Mouse (Mus musculus) kidney, adult 11 months (tissue): Measurements from ENCODE around the gene Gm10961.

Source experiments
- DNase-seq: peaks from one replicate; pipeline ENCODE4 v3.0.0; 2022

The Gm10961 gene

DNA sequence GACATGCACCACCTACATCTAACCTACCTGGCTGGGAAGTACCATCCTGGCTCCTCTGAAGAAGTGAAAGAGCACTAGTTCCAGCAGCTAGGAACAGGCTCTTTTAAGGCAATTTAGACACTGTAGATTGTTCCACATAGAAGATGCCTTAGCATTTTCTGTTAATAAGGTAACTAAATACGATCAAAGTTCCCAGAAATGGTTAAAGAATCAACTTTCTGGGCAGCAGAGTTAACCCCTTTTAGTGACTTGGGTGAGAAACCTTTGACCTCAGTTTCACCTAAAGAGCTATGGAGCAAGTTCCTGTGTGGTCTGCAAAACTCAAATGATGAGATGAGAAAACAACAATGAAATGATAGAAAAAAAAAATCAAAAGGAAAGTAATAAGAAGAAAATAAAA lies 33.5 kb downstream of the Gm10961 start:
- DNase-seq, result peak; percentile 31

DNA sequence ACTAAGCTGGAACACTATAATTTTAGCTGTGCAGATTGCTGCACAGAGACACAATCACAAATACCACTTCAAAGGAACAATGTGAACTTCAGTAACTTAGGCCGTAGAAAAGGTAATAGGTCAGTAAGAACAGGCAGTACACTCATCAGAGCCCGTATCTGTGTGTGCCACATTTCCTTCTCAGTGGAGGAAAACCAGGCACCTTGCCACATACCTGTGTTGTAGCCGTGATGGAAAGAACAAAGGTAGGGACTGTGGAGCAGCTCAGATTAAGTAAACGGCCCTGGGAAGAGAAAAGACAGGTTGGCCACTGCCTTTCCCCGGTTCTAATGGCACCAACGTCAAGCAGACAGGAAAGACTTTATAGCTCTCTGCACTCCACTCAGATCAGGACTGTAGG lies 36.3 kb downstream of the Gm10961 start:
- peak; percentile 52 for DNase-seq

DNA sequence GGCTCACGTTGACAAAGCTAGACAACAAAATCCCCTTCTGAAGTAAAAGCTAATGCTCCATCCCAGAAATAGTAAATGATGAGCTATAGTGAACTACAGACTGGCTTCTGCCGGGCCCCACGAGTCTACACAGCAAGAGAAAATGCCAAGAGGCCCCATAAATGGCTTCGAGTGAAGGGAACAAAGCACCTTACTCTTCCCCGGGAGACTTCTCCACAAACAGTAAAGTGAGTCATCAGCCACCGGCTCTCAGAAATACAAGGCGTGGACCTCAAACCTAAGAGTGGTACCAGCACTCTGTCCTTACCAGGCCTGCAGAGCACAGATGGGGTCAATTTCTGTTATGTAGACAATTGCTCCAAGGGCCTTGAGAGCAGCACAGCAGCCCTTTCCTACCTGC lies 37.7 kb downstream of the Gm10961 start:
- no peak for DNase-seq

GRCm38 (mm10) chr3:107670500-107670899 lies 39.4 kb downstream of the Gm10961 start:
- no peak for DNase-seq

DNA sequence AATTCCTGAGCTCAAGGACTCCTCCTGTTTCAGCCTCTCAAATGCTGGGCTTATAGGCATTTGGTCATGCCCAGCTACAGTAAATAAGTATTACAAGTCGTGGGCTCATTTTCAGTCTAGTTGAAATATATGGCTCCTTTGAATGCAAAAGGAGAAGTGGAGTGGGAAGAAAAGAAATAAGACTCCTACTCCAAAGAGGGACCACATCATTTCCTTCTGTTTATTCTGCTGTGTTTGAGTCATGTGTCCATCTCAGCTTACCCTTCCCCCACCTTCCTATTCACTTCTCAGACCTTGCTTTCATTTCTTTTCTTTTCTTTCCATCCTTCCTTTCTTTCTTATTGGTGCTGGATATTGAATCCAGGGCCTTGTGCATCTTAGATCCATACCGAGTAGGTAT lies 40.4 kb downstream of the Gm10961 start:
- DNase-seq, result no peak

DNA sequence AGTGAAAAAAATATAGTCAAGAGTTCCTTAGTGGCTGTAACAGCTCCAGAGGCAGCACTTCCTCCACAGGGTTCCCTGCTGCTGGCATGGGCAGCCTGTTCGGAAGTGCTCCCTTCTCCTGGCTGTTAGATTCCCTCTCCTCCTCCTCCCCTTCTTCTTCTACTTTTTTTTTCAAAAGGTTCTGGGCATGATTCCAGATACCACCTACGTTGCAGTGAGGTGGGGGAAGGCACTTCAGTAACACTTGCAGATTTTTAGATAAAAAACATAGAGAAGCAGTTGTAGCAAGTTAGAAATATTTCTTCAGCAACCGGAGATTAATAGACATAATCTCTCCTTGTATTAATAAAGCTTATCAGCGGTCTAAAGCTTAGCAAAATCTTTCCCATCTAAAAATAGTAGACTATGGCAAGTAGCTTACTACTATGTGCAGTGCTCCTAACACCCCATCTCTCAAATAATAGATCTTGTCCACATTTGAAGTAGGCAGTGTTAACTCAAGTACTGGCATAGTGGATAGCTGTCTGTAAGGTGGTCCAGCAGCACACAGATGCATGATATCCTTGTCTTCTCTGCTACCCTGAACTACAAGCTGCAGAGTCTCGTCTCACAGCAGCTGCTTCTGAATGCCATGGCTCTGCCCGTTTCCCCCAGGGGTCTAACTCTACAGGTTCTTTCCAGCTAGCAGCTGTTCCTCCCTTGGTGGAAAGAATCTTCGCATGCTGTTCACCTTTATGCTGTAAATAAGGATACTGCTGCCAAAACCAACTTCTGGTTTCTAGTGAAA lies 49.9 kb downstream of the Gm10961 start:
- DNase-seq, result peak; percentile 31
